Mouse (Mus musculus): ENCODE data around the gene Tgtp1.
"Not testable (repeated sequence)": the region's sequence is repeated elsewhere in the genome, so short reads cannot be mapped to it uniquely, and the experiment has no call there.

DNA sequence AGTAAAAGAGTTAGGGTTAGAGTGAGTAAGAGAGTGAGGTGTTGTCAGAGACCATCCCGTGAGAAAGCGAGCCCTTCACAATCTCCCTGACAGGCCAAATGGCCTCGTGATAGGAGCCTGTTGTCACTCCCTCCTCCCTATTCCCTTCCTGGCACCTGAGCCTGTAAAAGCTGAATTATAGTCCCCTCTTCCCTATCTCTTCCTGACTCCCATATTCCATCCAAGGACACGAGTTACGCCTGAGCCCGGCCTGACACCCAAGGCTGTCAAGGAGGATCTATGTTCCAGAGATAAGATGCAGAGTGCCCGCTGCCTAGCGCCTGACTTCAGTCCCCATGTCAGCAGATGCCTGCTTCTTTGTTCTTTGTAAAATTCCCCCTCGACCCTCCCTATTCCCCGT, 676 bp downstream of the Tgtp1 start:
- not testable (repeated sequence) for TF ChIP-seq POLR2A (IDR thresholded peaks at IDR 0.05; ENCODE audit: low read depth, low read length); CTCF (conservative IDR thresholded peaks at IDR 0.05; ENCODE audit: insufficient read depth, insufficient read length, low read depth, low read length)

All from kidney, adult 2 months (tissue).